Mouse (Mus musculus): ENCODE measurements around the gene Smco1.
"Not testable (repeated sequence)": the region's sequence is repeated elsewhere in the genome, so short reads cannot be mapped to it uniquely, and the experiment has no call there.

Smco1 gene

DNA sequence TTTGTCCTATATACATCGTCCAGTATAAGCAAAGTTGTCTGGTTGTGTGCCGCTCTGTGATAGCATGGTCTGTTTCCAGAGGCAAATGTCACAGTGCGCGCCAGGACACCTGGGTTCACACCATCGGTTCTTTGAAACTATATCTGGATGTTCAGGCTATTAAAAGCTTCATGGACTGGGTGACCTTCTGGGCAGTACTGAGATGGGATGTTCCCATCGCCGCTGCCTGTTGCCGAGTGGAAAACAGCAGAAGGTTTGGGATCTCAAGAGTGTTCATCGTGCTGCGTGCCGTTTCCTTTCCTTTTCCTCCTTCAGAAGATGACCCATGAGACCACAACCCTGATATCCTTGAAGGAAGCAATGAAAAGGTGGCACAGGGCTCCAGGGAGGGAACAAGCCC, at the start of gene Smco1:
Gene Smco1 (plus strand): TSS at position 178 of the 400 bp plus-strand sequence.
- no peak for DNase-seq

DNA sequence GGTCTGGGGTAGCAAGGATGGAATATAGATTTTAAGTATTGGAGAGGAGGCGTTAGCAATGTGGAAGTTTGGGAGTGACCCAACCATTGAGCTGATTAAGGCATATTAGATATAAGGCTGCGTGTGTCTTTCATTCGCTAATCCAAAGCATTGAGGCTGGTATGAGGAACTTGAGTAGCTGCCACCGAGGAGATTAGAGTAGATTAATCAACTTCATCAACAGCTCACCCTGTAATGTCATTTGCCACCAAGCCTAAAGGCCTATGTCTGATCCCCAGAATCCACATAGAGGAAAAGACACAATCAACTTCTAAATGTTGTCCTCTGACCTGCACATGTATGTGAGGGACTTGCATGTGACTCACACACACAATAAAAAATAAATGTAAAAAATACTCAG, 49.5 kb upstream of the Smco1 start:
- no peak for DNase-seq

- no peak for DNase-seq
Observed at GRCm38 (mm10) chr16:32222399-32222798, 48.9 kb upstream of the Smco1 start.

GRCm38 (mm10) chr16:32232050-32232449, 39.2 kb upstream of the Smco1 start:
- DNase-seq, result peak; percentile 13

GRCm38 (mm10) chr16:32237930-32238680, 33.2 kb upstream of the Smco1 start:
- peak; percentile 51 for DNase-seq

GRCm38 (mm10) chr16:32239428-32240312, 31.6 kb upstream of the Smco1 start:
- no peak for DNase-seq

GRCm38 (mm10) chr16:32243901-32244300, 27.4 kb upstream of the Smco1 start:
- no peak for DNase-seq

DNA sequence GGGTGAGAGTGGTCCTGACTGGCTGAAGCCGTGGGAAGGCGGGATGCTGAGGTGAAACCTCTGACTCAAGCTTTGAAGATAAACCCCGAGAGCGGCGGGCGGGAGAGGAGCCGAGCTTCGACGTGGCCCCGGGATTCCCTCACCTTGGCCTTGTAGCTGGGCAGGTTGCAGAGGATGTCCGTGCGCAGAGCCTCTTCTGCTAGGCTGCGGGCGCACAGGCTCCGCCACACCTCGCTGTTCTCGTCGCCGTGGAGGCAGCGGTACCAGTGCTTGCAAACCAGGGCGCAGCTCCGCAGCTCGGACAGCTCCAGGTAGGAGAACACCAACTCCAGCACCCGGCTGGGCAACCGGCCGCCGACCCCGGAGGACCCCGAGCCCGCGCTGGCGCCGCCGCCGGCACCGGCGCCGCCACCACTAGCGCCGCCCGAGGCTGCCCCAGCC, 24.9 kb upstream of the Smco1 start:
- peak; percentile 49 for DNase-seq

DNA sequence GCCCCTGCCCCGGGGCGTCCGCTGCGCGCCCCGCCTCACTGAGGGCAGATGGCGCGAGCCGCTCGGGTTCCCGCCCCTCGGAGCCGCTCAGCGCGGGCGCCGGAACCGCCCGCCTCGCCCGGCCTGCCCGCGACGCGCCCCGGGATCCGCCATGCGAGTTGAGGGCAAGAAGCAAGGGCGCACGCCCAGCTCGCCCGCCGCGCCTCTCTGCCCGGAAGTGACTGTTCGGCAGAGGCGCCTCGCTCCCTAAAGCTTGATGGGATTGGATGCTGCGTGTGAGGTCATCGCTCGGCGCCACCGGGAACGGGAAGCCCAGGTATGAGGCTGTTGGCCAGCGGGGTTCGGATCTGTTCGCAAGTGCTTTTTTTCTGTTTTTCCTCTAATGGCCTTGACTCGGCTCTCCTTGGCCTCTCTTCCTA, 24.3 kb upstream of the Smco1 start, which contains the start of the genes Fbxo45 and Wdr53:
Gene Fbxo45 (minus strand): TSS at position 207 of the 419 bp plus-strand sequence.
Gene Wdr53 (plus strand): TSS at position 276 of the 419 bp plus-strand sequence.
- peak; percentile 98 for DNase-seq

- peak; percentile 19 for DNase-seq
Observed at GRCm38 (mm10) chr16:32264225-32264624, 7.0 kb upstream of the Smco1 start.

DNA sequence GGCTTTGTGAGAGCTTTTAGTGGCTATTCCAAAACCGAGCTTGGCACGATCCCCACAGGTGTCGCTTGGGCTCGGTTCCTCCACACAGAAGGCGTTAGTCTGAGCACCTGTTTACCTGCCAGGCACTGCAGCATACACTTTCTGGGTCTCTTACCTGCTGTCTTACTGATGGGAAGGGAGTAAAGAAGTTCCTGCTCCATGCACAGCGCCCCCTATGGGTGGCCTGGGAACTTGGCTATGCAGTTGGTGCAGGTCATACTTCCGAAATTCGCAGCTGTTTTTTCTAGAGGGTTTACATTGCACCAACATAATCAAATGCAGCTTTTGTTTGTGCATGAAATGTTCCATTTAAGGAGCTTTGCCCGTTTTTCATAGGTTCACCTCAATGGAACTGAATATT, 2.1 kb downstream of the Smco1 start:
- no peak for DNase-seq

DNA sequence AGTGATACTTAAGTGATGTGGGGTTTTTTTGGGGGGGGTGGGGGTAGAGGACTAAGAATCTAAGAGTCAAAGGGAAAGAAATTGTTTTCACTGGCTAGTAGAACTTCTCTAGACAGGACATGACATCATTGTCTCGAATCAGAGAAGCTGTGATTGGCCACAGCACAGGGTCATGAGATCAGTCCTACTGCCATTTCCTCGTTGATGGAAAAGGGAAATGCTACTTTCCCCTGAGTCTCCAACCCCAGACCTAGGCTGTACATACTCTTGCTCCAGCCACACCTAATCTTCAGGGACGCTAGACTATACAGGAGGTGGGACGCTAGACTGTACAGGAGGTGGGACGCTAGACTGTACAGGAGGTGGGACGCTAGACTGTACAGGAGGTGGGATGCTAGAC, 3.8 kb downstream of the Smco1 start:
- no peak for DNase-seq

DNA sequence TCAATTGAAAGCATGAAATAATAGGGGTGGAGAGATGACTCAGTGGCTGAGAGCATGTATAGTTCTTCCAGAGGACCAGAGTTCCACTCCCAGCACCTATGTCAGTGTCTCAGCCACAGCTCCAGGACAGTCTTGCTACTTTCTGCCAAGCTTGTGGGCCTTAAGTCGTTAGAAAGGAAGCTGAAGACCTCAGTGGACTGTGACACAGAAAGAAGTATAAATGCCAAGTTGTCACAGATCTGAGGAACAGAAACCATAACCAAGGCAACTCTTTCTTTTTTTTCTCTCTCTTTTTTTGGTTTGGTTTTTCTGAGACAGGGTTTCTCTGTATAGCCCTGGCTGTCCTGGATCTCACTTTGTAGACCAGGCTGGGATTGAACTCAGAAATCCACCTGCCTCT, 4.6 kb downstream of the Smco1 start:
- DNase-seq, result no peak

DNA sequence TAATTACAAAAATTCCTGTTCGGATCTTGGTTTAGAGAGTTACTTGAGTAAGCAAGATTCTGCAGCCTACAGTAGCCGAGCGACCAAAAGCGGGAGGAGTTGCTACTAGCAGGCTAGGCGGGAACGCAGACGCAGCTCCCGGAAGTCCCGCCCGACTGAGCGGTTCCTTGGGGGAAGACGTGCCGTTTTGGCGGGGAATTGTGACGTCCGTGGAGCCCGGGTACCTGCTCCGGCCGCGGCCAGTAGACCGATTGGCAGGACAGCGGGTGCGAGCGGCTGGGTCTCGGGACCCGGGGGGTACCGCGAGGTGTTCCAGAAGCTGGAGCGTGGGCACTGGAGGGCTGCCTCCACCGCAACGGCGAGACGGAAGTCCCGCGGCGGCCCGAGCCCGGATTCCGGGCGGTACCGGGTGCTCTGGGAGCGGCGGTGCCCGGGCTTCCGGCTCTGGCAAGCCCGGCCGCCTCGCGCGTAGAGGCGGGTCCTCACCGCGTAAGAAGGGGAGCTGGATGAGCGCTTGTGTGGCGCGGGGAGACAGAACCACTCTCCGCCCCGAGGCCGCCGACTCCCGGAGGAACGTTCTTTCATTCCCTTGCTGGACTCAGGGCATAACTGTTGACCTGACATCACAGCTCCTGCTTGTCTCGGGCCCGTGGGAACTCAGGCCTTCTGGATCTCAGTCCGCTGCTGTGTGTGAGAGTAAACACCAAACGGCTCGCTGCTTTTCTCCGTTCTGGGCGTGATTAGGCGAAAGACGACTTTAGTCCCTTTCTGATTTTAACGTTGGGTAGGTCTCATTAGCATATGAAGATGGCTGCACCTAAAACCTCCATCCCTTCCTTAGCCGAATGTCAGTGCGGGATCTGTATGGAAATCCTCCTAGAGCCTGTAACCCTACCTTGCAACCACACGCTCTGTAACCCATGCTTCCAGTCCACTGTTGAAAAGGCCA, 6.3 kb downstream of the Smco1 start, which contains the start of gene Rnf168:
Gene Rnf168 (plus strand): TSS at position 152 of the 949 bp plus-strand sequence.
- peak; percentile 93 for DNase-seq

GRCm38 (mm10) chr16:32278396-32278795, 7.1 kb downstream of the Smco1 start:
- no peak for DNase-seq

DNA sequence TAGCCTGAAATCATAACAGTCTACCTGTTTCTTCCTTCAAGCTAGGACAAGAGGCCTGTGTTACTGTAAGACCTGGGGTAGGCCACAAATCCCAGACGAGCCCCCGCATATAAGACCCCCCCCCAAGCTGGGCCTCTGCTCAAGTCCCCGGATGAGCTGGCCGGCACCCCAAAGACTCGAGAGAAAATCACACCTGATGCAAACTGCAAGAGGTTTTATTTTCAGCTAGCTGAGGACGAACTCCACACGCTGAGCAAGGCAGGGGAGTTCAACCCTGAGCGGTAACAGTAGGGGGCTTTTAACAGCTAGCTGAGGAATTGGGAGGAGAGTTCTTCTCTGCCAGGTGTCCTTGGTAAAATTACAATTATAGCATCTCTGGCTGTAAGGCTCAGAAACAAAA, 8.9 kb downstream of the Smco1 start:
- no peak for DNase-seq

GRCm38 (mm10) chr16:32282608-32283007, 11.3 kb downstream of the Smco1 start:
- no peak for DNase-seq

DNA sequence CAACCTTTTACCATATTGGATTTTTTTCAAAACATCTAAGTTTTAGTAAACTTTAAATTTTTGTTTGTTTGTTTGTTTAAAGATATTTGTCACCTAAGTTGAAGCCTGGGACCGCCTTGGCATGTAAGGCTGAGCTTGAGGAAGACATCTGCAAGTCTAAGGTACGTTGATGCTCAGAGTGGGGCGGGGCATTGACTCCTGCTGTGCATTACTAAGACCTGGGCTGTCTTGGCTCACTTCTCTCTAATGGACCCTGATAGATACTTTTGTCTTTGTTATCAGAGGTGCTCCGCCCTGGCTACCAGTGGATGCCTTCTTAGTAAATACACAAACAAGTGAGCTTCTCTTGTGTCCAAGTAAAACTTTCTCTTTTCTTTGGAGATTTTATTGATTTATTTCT, 20.6 kb downstream of the Smco1 start:
- no peak for DNase-seq

DNA sequence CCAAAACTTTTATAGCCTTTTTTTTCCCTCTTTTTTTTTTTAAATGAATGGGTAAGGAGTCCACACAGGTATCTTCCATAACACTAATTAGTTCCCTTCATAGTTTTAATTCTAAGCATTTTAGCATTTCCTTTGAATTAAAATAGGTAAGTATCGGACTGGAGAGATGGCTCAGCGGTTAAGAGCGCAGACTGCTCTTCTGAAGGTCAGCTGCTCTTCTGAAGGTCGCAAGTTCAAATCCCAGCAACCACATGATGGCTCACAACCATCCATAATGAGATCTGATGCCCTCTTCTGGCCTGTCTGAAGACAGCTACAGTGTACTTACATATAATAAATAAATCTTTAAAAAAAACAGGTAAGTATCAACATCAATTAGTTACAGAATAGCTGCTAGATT, 28.3 kb downstream of the Smco1 start:
- DNase-seq, result not testable (repeated sequence)

GRCm38 (mm10) chr16:32303046-32303445, 31.8 kb downstream of the Smco1 start:
- DNase-seq, result no peak

- no peak for DNase-seq
Observed at GRCm38 (mm10) chr16:32303886-32304285, 32.6 kb downstream of the Smco1 start.

DNA sequence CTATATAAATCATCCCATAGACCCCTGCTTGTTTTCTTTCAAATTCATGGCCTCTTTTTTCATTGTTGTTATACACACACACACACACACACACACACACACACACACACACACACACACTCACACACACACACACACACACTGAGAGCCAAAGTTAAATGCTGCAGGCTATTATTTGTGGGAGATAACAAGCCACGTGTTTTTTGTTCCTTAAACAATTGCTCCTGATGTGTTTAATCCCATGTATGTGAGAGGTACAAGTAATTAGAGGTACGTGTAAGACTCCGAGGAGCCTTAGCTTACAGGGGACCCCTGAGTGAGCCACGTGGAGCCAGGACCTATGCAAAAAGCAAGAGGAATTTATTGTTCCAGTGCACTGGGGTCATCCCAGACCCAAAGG, 40.7 kb downstream of the Smco1 start:
- no peak for DNase-seq

Data from lung, postnatal 10 days (tissue).